Mouse (Mus musculus) CH12.LX (cell line): ENCODE results near the gene Eps8l3.

Experiments
- CHD2 ChIP-seq: IDR thresholded peaks from 2 replicates; pipeline ENCODE4 v1.6.1; 2011; ENCODE audit warnings: low read length, improper control_type of control experiment
- CTCF ChIP-seq, 2 experiments: IDR thresholded peaks in 1 of 2; conservative IDR thresholded peaks in 1 of 2; 2 replicates each; pipeline ENCODE4 v1.5.1; 2011 to 2012; ENCODE audit warnings: low read depth in 2 of 2, low read length in 2 of 2, improper control_type of control experiment in 1 of 2, inconsistent platforms in 1 of 2, mild to moderate bottlenecking in 1 of 2, moderate library complexity in 1 of 2
- POLR2AphosphoS2 ChIP-seq: IDR thresholded peaks from 2 replicates; pipeline ENCODE4 v1.6.1; 2011; ENCODE audit warnings: low read depth, low read length, improper control_type of control experiment
- TBP ChIP-seq: conservative IDR thresholded peaks from 2 replicates; pipeline ENCODE4 v1.6.1; 2011; ENCODE audit warnings: low read depth, low read length, improper control_type of control experiment
- USF2 ChIP-seq: conservative IDR thresholded peaks from 2 replicates; pipeline ENCODE4 v1.6.1; 2011; ENCODE audit warnings: low read depth, low read length, improper control_type of control experiment

DNA sequence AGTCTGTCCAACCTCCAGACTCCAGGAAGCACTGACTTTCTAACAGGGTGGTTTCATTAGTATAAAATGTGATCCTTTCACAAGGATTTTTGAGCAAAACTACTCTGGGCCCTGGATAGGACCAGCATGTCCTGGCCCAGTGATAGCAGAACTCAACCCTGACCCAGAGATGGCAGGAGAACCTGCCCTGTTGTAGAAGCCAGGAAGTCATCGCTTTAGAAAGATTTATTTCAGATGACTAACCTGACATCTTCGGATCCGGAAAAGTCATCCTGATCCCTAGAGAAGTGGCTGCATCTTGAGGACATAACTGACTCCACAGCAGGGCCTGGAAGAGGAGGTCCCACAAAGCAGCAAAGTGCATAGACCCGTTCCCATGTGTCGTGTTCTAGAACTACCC, 37.2 kb upstream of the Eps8l3 start:
- TF ChIP-seq POLR2AphosphoS2 (no peak), CHD2 (no peak), TBP (no peak), CTCF (conservative IDR thresholded peaks at IDR 0.05 in 1 of 2, IDR thresholded peaks at IDR 0.05 in 1 of 2; ENCODE audit: low read depth in 2 of 2, low read length in 2 of 2) (no peak), USF2 (no peak)
